9 mouse cellular contexts compared by ENCODE assay signal in genomic region chrX:120291696-120292095, GRCm38 (mm10). TPM values are rescaled to one million over a fixed set of nuclear protein-coding genes. Genes with fewer than 3 reads are reported as not detected.
DNase-seq lines count a peak whose midpoint lies in the region; ATAC-seq lines count a peak whose summit lies in the region.
"Had no signal": no experiment of that assay in that cellular context is flagged by ENCODE, and none has a peak within 500 bp of the region (broad histone marks: within the 10 kb centered on the region; RNA-seq: fewer than 3 reads in every experiment).

No protein-coding gene starts in this region.

- peaks cover 4% of the 10 kb centered on the region; the same call in 1 of the 2 replicates for H3K27me3 ChIP-seq in kidney, embryonic 14.5 days (ENCODE audit: control insufficient read depth, insufficient read depth, low read length)
- no peaks in the 10 kb centered on the region for H3K27me3 ChIP-seq in hindbrain, embryonic 15.5 days
- no peaks in the 10 kb centered on the region for H3K27me3 ChIP-seq in midbrain, embryonic 15.5 days (replicated peaks)

- no peak for DNase-seq in kidney, adult 8-10 months
- DNase-seq in embryo, embryonic 10.5 days (ENCODE audit: low spot score), result peak; percentile 42
- DNase-seq in thymus, postnatal 36 days, result no peak
- DNase-seq in spleen, postnatal 36 days (ENCODE audit: low spot score in 2 of 2), result no peak
- DNase-seq in spleen, postnatal 14 days (ENCODE audit: low spot score in 2 of 2), result no peak

- no peak overlapping the region for H3K9ac ChIP-seq in kidney, embryonic 14.5 days (ENCODE audit: low read depth, low read length)
- peak overlapping the region; percentile 50; the same call in 1 of the 2 replicates for H3K9ac ChIP-seq in hindbrain, embryonic 15.5 days
- H3K9ac ChIP-seq in midbrain, embryonic 15.5 days, result no peak overlapping the region

- ATAC-seq in kidney, embryonic 14.5 days (ENCODE audit: low FRiP score, low TSS enrichment), result no peak
- no peak for ATAC-seq in hindbrain, embryonic 15.5 days (ENCODE audit: low FRiP score, low read depth)
- ATAC-seq in midbrain, embryonic 15.5 days (replicated peaks), result no peak

- 14% methylated on average over 13 of the region's 13 CpGs for WGBS in kidney, embryonic 14.5 days
- 14% methylated on average over 13 of the region's 13 CpGs for WGBS in hindbrain, embryonic 15.5 days
- 22% methylated on average over 13 of the region's 13 CpGs for WGBS in midbrain, embryonic 15.5 days

- no peak overlapping the region for H3K27ac ChIP-seq in kidney, embryonic 14.5 days (ENCODE audit: low read depth, low read length)
- H3K27ac ChIP-seq in hindbrain, embryonic 15.5 days (replicated peaks), result no peak overlapping the region
- H3K27ac ChIP-seq in midbrain, embryonic 15.5 days, result no peak overlapping the region

- peak overlapping the region; percentile 60 for H3K4me2 ChIP-seq in kidney, embryonic 14.5 days (replicated peaks; ENCODE audit: low read depth, low read length)
- peak overlapping the region; percentile 85 for H3K4me2 ChIP-seq in hindbrain, embryonic 15.5 days
- peak overlapping the region; percentile 77 for H3K4me2 ChIP-seq in midbrain, embryonic 15.5 days

- no peaks in the 10 kb centered on the region for H3K36me3 ChIP-seq in kidney, embryonic 14.5 days (ENCODE audit: control insufficient read depth, insufficient read depth, low read length)
- H3K36me3 ChIP-seq in hindbrain, embryonic 15.5 days, result no peaks in the 10 kb centered on the region
- no peaks in the 10 kb centered on the region for H3K36me3 ChIP-seq in midbrain, embryonic 15.5 days (replicated peaks)

- H3K4me3 ChIP-seq in kidney, embryonic 14.5 days (ENCODE audit: low read length), result peak overlapping the region; percentile 5; the same call in 1 of the 2 replicates
- H3K4me3 ChIP-seq in hindbrain, embryonic 15.5 days, result peak overlapping the region; percentile 56
- peak overlapping the region; percentile 54 for H3K4me3 ChIP-seq in midbrain, embryonic 15.5 days

- H3K9me3 ChIP-seq in kidney, embryonic 14.5 days (ENCODE audit: control insufficient read depth, low read length), result no peaks in the 10 kb centered on the region
- H3K9me3 ChIP-seq in hindbrain, embryonic 15.5 days, result no peaks in the 10 kb centered on the region
- no peaks in the 10 kb centered on the region for H3K9me3 ChIP-seq in midbrain, embryonic 15.5 days

- H3K4me1 ChIP-seq in kidney, embryonic 14.5 days (ENCODE audit: control insufficient read depth, insufficient read depth, low read length), result no peaks in the 10 kb centered on the region
- 0 out of 2 replicates have a peak, but pooled peaks cover 5% of the 10 kb centered on the region for H3K4me1 ChIP-seq in hindbrain, embryonic 15.5 days (replicated peaks)
- H3K4me1 ChIP-seq in midbrain, embryonic 15.5 days, result peaks cover 4% of the 10 kb centered on the region; the same call in 1 of the 2 replicates

RNA-seq across cellular contexts. Expression of gene Pcdh11x, which starts 1.6 kb away (rescaled TPM):
- 1.8 and 2.1 TPM in 2 replicates for polyA plus RNA-seq in kidney, embryonic 14.5 days (2014; fragmentation: Nextera tagmentation; extraction: Ambion mirVana)
- polyA plus RNA-seq in hindbrain, embryonic 15.5 days (2015; fragmentation: Nextera tagmentation; extraction: Ambion mirVana), result 39.1 and 39.5 TPM in 2 replicates
- polyA plus RNA-seq in midbrain, embryonic 15.5 days (2015; fragmentation: Nextera tagmentation; extraction: Ambion mirVana), result 34.9 and 39.6 TPM in 2 replicates

RNA-seq across cellular contexts. Expression of gene H2afb3, which starts 21.2 kb away (rescaled TPM):
- not detected in 2 replicates for polyA plus RNA-seq in kidney, embryonic 14.5 days (2014; fragmentation: Nextera tagmentation; extraction: Ambion mirVana)
- polyA plus RNA-seq in hindbrain, embryonic 15.5 days (2015; fragmentation: Nextera tagmentation; extraction: Ambion mirVana), result not detected in 2 replicates
- not detected in 2 replicates for polyA plus RNA-seq in midbrain, embryonic 15.5 days (2015; fragmentation: Nextera tagmentation; extraction: Ambion mirVana)
- polyA plus RNA-seq: frontal cortex, adult 2 months had no signal

Comparison
In these comparisons a context has a peak if more than half of its experiments do, and no peak if none do; other contexts are left out.
1. H3K4me3 ChIP-seq: peak in every context shown above with its lines; median percentile 56 in hindbrain, embryonic 15.5 days; 54 in midbrain, embryonic 15.5 days; 5 in kidney, embryonic 14.5 days.
2. RNA of gene Pcdh11x, which starts 1.6 kb away (polyA plus RNA-seq): 34.9 to 39.6 TPM in midbrain, embryonic 15.5 days and 39.1 to 39.5 TPM in hindbrain, embryonic 15.5 days; 1.8 to 2.1 TPM in kidney, embryonic 14.5 days; every median in the first group is over 10 times any median in the second.
3. Peak in every context shown above with its lines, with median percentiles within 50 percentile points of each other: H3K4me2 ChIP-seq.